Mouse (Mus musculus): Measurements from ENCODE around the gene Pigl. TPM values are rescaled to one million over a fixed set of nuclear protein-coding genes. Genes with fewer than 3 reads are reported as not detected.

Gene Pigl
- total RNA-seq, 2 experiments from 2014 or later, result 2.5 to 9.2 TPM

GRCm38 (mm10) chr11:62554163-62554855, 96.0 kb downstream of the Pigl start:
- ATAC-seq (ENCODE audit: poor library complexity, severe bottlenecking), result no peak

- ATAC-seq (ENCODE audit: poor library complexity, severe bottlenecking), result no peak
Observed at GRCm38 (mm10) chr11:62554934-62555517, 96.8 kb downstream of the Pigl start.

- ATAC-seq (ENCODE audit: poor library complexity, severe bottlenecking), result no peak
Observed at GRCm38 (mm10) chr11:62555896-62556412, 97.7 kb downstream of the Pigl start.

- ATAC-seq (ENCODE audit: poor library complexity, severe bottlenecking), result no peak
Observed at GRCm38 (mm10) chr11:62557205-62557604, 98.9 kb downstream of the Pigl start.

- no peak for ATAC-seq (ENCODE audit: poor library complexity, severe bottlenecking)
Observed at GRCm38 (mm10) chr11:62558152-62558551, 99.9 kb downstream of the Pigl start.

- ATAC-seq (ENCODE audit: poor library complexity, severe bottlenecking), result no peak
Observed at GRCm38 (mm10) chr11:62558961-62559646, 100.8 kb downstream of the Pigl start.

GRCm38 (mm10) chr11:62560463-62561016, 102.3 kb downstream of the Pigl start:
- ATAC-seq (ENCODE audit: poor library complexity, severe bottlenecking), result peak; percentile 54; the same call in 1 of the 2 replicates

- no peak for ATAC-seq (ENCODE audit: poor library complexity, severe bottlenecking)
Observed at GRCm38 (mm10) chr11:62563590-62563989, 105.3 kb downstream of the Pigl start.

Other genes starting within 250 kb of the Pigl start
- 18.2 and 23.1 TPM in 2 replicates for gene Adora2b, start 209.5 kb upstream of the Pigl start, total RNA-seq (2015)
- gene Adora2b, start 209.5 kb upstream of the Pigl start, total RNA-seq (2017), result 16.7 and 17.1 TPM in 2 replicates
- 10.0 and 10.2 TPM in 2 replicates for gene Zswim7, start 177.1 kb upstream of the Pigl start, total RNA-seq (2015)
- gene Zswim7, start 177.1 kb upstream of the Pigl start, total RNA-seq (2017), result 1.0 and 3.9 TPM in 2 replicates
- gene Ttc19, start 177.0 kb upstream of the Pigl start, total RNA-seq (2015), result 7.4 and 10.8 TPM in 2 replicates
- gene Ttc19, start 177.0 kb upstream of the Pigl start, total RNA-seq (2017), result 8.6 and 15.7 TPM in 2 replicates
- gene Ncor1, start 81 bp downstream of the Pigl start, total RNA-seq (2015), result 275 and 280 TPM in 2 replicates
- 213 and 290 TPM in 2 replicates for gene Ncor1, start 81 bp downstream of the Pigl start, total RNA-seq (2017)
- 5.2 and 8.7 TPM in 2 replicates for gene Cenpv, start 80.8 kb downstream of the Pigl start, total RNA-seq (2015)
- gene Cenpv, start 80.8 kb downstream of the Pigl start, total RNA-seq (2017), result 3.1 and 3.9 TPM in 2 replicates
- 1,447 and 1,627 TPM in 2 replicates for gene Ubb, start 92.7 kb downstream of the Pigl start, total RNA-seq (2015)
- gene Ubb, start 92.7 kb downstream of the Pigl start, total RNA-seq (2017), result 835 and 1,053 TPM in 2 replicates
- 24.9 and 27.9 TPM in 2 replicates for gene Trpv2, start 116.0 kb downstream of the Pigl start, total RNA-seq (2015)
- 46.6 and 51.1 TPM in 2 replicates for gene Trpv2, start 116.0 kb downstream of the Pigl start, total RNA-seq (2017)
- gene Lrrc75a, start 190.1 kb downstream of the Pigl start, total RNA-seq (2015), result 5.7 TPM in 2 replicates
- gene Lrrc75a, start 190.1 kb downstream of the Pigl start, total RNA-seq (2017), result 3.6 and 5.7 TPM in 2 replicates
- 19.0 and 19.3 TPM in 2 replicates for gene Mmgt2, start 190.2 kb downstream of the Pigl start, total RNA-seq (2015)
- gene Mmgt2, start 190.2 kb downstream of the Pigl start, total RNA-seq (2017), result 7.2 and 10.9 TPM in 2 replicates